Mouse (Mus musculus): Measurements from ENCODE around the gene Col17a1.
A peak's percentile ranks its signal among the peaks of the same experiment; 100 is the strongest.

The Col17a1 gene

DNA sequence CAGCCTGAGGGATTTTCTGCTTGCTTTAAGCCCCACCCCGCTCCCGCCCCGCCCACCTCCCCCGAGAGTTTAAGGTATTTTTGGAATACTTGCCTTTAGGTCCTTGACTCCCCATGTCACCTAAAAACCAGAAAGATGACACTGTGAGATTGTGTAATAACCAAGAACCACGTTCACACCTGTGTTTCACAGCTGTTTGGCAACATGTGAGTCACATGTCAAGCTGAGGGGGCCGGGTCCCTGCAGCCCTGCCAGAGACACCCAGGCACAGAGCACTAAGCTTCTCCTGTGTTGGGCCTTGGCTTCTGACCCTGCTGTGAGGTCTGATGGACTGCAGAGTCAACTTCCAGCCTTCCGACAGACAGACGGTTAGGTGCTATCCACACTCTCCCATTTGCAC, 24.3 kb downstream of the Col17a1 start:
- DNase-seq (ENCODE audit: low spot score) = no peak

DNA sequence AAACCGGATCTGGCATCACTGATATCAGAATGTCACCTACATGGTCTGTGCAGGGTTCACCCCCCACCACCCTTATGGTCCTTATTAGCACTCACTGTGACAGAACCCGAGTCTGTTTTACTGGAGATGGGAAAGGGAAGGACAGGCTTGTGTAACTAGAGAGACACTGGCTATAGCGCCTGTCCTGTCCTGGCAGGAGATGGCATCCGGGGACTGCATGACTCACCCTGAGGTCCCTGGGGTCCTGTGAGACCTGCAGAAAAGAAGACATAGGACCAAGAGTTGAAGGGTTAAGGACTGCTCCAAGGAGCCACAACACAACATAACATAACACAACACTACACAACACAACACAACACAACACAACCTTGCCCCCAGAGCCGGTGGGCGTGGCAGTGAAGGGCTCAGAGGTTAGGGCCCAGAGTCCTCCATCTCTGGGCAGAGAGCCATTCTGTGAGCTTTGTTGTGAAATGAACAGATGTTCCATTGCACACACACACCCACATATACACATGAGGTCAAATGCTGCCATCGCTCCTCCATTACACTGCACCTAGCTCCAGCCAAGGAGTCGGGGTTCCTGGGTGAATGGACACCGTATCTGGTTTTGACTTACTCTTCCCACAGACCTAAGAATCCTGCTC, 32.0 kb downstream of the Col17a1 start:
- DNase-seq (ENCODE audit: low spot score) = no peak

DNA sequence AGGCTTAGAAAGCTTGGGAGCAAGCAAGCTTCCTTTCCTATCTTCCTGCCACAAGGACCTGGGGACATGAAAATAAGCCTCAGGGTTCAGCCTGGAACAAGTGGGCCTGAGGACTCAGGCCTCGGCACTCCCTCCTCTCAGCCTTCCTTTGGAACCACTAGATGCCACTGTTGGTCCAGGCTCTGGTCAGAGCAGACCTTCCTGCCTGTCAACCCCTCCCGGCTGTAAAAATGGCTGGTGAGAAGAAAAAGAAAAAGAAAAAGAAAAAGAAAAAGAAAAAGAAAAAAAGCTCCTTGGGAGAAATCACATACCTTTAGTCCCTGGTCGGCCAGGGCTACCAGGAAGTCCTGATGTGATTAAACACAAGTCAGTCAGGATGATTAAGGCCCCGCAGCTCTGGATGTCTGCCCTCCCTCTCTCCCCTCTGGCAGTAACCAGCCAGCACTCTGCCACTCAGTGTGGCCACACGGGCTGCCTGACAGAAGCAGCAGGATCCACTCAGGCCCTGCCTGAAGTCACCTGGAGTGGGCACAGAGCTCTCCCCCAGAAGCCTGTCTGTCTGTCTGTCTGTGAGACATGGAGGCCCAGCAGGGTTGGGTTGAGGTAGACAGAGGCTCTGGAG, 32.9 kb downstream of the Col17a1 start:
- DNase-seq (ENCODE audit: low spot score) = peak; percentile 30

DNA sequence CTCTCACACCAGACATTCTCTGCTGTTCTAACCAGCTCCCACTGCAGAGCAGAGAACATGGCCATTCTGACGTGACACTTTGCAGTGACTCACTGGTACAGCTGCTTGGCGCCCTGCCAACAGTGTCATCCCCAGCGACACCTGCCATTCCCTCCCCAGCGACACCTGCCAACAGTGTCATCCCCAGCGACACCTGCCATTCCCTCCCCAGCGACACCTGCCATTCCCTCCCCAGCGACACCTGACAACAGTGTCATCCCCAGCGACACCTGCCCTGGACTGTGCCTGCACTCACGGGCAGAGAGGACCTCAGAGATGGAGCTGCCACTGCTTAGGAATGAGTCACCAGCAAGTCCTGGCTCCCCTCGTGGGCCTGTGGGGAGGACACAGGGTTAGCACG, 37.0 kb downstream of the Col17a1 start:
- DNase-seq (ENCODE audit: low spot score) = no peak

DNA sequence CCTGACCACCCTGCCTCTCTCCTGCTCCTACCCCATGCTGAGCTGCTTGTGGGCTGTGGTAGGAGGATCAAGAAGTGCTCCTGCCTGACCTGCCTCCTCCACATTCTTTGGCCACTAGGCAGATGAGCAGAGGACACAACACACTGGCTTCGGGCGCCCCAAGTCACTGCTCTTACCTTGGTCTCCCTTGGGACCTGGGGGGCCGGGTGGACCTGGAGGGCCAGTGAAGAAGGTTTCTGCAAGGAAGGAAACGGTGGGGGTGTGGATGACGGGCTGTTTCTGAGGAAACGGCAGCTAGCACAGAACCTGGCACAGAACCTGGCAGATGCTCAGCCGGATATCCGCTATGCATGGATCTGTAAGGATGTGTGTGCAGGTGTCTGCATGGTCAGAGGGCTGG, 38.7 kb downstream of the Col17a1 start:
- no peak for DNase-seq (ENCODE audit: low spot score)

DNA sequence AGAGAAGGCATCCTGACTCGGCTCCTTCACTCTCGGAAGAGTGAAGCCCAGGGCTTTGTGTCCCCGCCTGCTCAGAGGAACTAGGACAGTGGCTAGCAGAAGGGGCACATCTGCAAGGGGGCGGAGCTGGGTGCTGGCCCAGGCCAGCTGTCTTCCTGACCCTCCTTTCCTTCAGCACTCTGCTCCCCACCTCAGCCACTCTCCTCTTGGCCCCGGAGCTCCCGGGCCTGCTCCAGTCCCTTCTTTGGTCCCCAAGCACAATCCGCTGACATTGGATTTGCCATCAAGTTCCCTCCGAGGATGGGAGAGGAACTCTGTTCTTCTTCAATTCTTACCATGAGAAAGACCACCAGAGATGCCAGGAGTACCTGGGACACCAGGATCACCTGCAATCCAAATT, 39.6 kb downstream of the Col17a1 start:
- no peak for DNase-seq (ENCODE audit: low spot score)

DNA sequence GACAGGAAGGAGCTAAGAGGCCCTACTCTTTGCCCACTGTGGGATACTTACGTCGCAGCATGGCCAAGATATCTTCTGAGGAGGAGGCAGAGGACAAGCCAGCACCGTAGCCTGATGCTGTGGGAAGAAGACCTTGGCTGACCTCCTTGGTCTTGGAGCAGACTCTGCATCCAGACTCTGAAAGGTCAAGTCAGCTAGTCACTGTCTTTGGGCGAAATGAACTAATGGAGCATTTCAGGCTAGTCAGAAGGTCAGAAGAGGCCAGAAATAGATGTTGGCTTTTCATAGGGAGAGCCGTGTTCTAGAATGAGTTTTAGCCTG, 40.8 kb downstream of the Col17a1 start:
- no peak for DNase-seq (ENCODE audit: low spot score)

DNA sequence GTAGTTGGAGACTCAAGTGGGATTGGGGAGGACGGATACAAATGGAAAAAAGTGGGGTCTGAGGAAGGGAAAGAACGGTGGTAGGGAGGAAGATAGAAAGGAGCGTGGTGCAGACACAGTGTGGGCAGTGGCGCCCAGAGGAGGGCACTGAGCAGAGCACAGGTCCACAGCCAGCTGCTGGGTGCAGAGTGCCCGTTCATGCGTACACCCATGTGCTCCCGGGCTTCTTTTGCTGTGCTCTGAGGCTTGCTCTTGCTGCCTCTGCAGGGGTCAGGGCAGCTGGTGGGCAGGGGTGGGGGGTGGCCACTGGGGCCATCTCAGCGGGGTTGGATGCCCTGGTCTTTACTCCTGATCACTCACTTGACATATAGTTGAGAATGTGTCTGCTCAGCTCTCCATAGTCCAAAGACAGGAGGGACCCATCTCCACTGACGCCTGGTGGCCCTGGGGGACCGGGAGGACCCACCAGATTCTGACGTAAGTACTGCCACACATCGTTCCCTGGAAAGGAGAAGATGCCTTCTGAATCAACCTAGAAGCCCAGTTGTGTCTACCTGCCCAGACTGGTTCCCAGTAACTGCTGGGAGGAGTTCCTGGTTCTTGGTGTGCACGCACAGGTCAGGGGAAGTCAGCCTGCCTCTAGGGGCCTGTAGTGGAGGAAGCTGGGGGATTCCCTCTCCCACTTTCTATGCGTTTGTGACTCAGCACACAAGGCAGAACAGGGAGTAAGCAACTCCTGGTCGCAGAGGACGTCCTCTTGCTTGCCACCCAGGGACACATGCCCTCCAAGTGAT, 41.3 kb downstream of the Col17a1 start:
- DNase-seq (ENCODE audit: low spot score) = no peak

DNA sequence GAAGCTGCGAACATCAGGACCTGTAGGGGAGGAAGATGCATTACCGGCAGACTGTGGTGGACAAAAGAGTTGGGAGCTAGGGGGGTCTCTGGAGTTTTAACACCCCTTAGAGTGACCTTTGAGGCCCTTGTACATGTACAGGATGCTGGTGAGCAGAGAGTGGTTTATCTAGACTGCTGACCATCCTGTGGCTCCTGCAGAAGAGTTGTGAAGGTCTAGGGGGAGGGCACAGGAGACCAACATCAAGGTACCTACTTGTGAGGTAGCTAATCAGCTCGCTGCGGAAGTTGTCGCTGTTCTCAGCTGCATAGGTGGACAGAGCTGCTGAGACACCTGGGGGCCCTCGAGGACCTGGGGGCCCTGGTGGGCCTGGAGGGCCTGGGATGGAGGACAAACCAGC, 42.8 kb downstream of the Col17a1 start:
- no peak for DNase-seq (ENCODE audit: low spot score)

DNA sequence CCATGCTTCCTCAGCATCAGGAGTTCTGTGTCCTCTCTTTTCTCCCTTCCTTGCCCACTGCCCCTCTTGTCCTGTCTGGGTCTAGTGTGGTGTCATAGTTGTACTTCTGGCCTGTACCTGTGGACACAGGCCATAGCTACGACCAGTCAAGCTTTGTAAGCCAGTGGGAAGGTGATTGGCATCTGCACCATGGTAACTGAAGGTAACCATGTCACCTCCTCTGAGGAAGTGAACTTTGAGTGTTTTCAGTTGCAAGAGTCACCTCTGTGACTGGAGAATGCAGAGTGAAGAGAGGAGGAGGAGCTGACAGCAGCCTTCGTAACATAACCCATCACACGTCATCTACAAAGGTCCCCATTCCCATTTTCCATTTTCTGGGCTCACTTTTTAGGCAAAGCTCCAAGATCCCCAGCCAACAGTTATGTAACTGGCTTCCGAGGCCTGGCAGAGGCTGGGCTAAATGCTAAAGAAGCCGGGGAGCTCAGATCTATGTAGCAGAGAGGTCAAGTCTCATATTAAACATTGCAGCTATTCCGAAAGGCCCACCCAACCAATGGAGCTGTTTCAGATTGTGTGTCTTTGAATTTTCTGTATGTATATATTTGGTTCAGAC, 45.3 kb downstream of the Col17a1 start:
- DNase-seq (ENCODE audit: low spot score) = no peak

DNA sequence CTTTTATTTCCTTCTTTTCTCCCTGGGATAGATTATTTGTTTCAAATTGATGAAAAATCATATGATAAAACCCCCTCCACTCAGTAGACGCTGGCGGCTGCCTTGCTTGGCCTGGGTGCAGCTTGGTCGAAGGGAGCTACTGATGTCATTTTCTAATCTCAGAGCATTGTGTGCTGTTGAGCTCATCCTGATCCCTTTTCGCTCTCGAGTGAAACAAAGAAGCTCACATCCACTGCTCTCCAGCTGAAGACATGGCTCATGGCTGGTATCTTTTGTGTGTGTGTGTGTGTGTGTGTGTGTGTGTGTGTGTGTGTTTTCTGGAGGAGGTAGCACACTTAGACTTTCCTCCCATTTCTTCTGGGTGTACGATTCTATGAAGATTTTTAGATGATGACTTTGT, 46.3 kb downstream of the Col17a1 start:
- no peak for DNase-seq (ENCODE audit: low spot score)

DNA sequence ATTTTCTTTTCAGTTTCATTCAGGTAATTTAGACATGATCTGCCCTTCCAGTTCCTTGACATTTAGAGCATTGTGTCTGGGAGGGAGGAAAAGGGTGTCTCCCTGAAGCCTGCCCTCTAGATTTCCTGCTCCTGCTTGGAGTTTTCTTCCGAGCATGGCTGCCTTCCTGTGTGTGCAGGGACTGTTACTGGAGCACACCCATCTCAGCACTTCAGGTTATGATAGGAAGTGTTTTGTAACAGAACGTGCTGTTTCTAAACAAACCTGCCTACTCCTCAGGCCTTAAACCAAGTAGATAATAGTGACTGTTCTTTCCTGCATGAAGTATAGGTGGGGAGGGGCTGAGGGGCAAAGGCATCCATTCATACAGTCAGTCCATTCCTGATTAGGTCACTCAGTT, 48.0 kb downstream of the Col17a1 start:
- DNase-seq (ENCODE audit: low spot score) = no peak

DNA sequence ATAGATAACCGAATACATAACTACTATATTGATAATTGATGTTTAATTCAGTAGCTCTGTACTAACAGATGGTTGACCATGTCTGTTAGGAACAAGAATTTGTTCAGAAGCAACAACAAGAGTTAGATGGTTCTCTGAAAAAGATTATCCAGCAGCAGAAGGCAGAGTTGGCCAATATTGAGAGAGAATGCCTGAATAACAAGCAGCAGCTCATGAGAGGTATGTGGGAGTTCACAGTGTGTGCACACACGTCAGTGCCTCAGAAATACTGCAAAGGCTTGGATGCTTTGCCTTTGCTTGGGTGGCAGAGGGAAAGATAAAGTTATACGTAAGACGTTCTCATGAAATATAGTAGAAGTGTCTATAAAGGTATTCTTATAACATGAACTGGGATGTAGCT, 56.5 kb downstream of the Col17a1 start:
- DNase-seq (ENCODE audit: low spot score) = no peak

DNA sequence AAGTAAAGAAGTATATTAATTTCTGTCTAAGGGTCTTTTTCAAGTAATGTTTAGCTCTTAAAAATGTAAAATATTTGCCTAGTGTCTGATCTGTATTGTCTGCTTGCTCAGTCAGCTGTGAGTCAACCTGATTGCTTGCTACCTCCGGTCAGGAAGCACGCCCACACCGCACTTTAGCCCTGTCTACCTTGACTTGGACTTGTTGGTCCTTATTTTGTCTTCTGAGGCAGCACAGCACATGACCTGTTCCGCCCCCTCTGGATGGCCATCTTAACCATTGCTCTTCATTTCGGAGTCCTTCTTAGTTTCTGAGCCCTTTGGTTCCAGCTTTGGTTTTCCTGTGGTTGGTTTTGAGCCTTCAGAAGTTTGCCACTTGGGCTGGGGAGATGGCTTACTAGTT, 60.1 kb downstream of the Col17a1 start:
- no peak for DNase-seq (ENCODE audit: low spot score)

DNA sequence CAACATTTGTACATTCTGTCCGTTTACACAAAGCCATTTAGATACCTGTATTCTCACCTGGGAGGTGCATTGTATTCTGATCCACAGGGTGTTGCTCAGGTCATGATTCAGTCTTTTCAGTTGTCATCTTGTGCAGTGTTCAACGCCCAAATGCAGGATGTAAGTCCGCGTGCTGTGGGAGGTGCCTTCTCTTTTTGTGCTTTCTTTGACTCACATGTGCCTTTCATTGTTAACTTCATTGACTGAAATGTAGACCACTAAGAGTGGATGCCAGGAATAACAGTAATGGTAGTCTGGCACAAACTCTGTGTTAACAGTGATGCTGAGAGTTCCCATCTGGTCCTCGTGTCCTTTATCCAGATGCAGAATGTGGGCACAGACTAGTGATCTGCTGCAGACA, 61.5 kb downstream of the Col17a1 start:
- DNase-seq (ENCODE audit: low spot score) = no peak

DNA sequence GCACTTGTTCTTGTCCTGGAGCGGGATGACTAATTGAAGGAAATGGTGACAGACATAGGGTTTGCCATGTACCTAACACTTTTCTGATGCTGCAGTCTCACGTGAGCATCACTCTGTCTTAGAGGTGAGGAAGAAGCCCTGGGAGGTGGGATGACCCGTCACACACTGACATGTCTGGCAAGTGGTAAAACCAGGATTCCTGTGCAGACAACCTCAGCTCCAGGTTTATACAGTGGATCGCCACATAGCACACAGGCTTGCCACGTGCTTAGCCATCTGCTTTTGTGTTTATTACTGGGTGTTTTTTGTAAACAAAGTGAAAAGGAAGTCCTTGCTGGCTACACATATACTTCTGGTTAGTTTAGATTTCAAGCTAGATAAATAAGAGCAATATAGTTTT, 62.8 kb downstream of the Col17a1 start:
- no peak for DNase-seq (ENCODE audit: low spot score)

DNA sequence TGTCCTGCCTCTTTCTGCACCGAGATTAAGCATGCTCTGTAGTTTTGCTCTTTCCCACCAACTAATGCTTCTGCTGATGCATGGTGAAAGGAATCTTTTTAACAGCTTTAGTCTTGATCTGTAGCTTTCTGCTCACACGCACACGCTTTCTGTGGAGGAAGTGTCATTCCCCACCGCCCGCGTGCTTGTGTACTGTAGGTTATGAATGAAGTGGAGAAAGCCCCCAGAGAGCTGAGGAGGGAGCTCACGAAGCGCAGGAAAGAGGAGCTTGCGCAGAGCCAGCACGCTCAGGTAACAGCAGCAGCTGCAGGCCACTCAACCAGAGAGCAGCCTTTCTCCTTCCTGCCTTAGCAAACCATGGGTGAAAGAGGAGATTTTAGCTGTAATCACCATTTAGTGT, 64.4 kb downstream of the Col17a1 start:
- DNase-seq (ENCODE audit: low spot score) = no peak

DNA sequence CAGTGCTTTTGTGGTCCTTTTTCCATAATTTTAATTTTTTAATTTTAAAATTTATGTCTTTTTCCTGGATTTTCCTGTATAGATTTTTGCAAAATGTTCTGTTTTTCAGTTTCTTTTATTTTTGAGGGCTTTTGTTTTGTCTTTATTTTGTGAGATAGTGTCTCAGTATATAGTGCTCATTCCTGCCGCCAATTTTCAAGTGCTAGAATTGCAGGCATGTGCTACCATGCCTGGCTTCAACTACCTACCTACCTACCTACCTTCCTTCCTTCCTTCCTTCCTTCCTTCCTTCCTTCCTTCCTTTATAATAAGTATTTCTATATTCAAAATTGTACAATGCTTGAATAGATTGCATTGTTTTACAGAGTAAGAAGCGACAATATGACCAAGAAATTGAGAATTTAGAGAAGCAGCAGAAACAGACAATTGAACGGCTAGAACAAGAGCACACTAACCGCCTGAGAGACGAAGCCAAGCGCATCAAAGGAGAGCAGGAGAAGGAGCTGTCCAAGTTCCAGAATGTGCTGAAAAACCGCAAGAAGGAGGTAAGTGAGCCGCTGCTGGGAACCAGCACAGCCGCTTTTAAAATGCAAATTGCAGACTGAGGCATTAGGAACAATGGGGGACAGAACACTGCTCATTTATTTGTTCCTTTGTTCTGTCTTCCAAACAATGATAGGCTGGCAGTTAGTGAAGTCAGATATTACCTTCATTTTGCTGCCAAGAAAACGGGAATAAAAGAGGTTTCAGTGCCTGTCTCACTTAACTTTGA, 66.8 kb downstream of the Col17a1 start:
- no peak for DNase-seq (ENCODE audit: low spot score)

DNA sequence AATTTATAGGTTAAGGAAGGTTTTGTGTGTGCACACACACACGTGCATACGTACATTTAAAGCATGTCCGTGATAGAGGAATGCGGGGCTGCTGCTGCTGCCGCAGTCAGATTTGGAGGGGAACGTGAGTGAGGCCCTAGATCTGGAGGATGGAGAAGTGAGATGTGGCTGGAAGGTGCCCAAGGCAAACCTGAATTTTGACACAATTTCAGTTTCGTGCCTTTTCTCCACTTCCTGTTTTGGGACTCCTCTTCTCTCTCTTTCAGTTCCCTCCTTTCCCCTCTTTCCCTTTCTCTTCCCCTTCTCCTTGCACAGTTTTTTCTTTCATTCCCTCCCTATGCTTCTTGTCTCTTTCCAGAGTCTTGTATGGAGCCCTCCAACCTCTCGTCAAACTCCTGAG, 70.4 kb downstream of the Col17a1 start:
- DNase-seq (ENCODE audit: low spot score) = no peak

DNA sequence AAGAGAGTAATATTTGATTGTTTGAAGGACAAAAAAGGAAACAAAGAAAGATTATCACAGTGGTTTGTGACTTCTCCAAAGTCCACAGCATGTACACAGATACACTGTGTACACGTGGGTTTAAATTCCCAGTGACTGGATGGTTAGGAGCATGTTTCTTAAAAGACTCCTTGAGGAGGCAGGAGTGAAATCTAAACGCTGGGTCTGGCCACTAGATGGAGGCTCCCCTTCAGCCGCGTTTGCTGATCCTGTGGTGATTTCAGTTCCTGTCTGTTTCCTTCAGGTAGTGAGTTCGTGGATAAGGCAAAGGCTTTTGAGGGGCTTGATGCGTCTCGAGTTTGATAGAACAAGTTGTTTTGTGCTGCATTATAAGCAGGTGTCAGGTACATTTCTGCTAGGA, 78.5 kb downstream of the Col17a1 start:
- no peak for DNase-seq (ENCODE audit: low spot score)

DNA sequence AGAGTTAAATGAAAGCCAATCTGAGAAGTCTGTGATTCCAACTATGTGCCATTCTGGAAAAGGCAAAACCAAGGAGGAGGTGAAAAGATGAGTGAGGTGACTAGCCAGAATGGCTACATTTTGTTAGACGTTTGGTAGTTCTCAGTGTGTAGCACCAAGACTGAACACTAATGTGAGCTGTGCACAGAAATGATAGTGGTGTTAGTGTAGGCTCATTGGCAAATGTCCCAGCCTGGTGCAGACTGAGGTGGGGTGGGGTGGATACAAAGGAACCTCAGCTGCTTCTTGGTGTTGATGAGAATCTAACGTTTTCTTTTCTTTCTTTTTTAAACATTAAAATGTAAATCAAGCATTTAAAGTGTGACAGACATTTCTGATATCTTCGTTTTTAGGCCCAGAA, 83.4 kb downstream of the Col17a1 start:
- DNase-seq (ENCODE audit: low spot score) = no peak
